Mouse (Mus musculus) lung, embryonic 14.5 days (tissue): ENCODE data around the gene Olfr1183. TPM values are rescaled to one million over a fixed set of nuclear protein-coding genes. Genes with fewer than 3 reads are reported as not detected.

Experiments used
- ATAC-seq: fragments of 200-750 bp; cut with Nextera tagmentation; 2 replicates; pipeline ENCODE4 v1.8.0; 2017; ENCODE audit warnings: mild to moderate bottlenecking, moderate TSS enrichment, moderate library complexity; ENCODE audit not compliant: insufficient read depth
- DNase-seq: peaks from one replicate; pipeline ENCODE4 v3.0.0-alpha.2; 2015
- H3K27ac ChIP-seq: fragments of 300-500 bp; sonication (generic); 2 replicates; pipeline ENCODE4 v1.5.1; 2014; ENCODE audit warnings: low read depth, mild to moderate bottlenecking, moderate library complexity
- H3K27me3 ChIP-seq: fragments of 300-500 bp; sonication (generic); 2 replicates; pipeline ENCODE4 v1.6.1; 2014; ENCODE audit warnings: low read length, control low read depth; ENCODE audit not compliant: insufficient read depth
- H3K36me3 ChIP-seq: fragments of 300-500 bp; sonication (generic); 2 replicates; pipeline ENCODE4 v1.6.1; 2014; ENCODE audit warnings: control low read depth; ENCODE audit not compliant: insufficient read depth
- H3K4me1 ChIP-seq: fragments of 300-500 bp; sonication (generic); 2 replicates; pipeline ENCODE4 v1.6.1; 2014; ENCODE audit warnings: antibody characterized with exemption, control low read depth; ENCODE audit not compliant: insufficient read depth
- H3K4me2 ChIP-seq: fragments of 300-500 bp; sonication (generic); 2 replicates; pipeline ENCODE4 v1.6.1; 2014; ENCODE audit warnings: mild to moderate bottlenecking
- H3K4me3 ChIP-seq: fragments of 300-500 bp; sonication (generic); 2 replicates; pipeline ENCODE4 v1.5.1; 2014; ENCODE audit warnings: low read depth, low read length
- H3K9ac ChIP-seq: fragments of 300-500 bp; sonication (generic); 2 replicates; pipeline ENCODE4 v1.6.1; 2014
- H3K9me3 ChIP-seq: fragments of 300-500 bp; sonication (generic); 2 replicates; pipeline ENCODE4 v1.6.1; 2016; ENCODE audit warnings: low read depth, low read length, control low read depth
- CTCF ChIP-seq: IDR thresholded peaks from 2 replicates; pipeline ENCODE4 v1.5.1; 2016; ENCODE audit warnings: antibody characterized with exemption, low read depth
- WGBS: fragments of 180-500 bp; shearing (Covaris S2); extraction: QIAGEN DNeasy Blood & Tissue Kit; methylation state at CpG from one replicate; pipeline ENCODE4 v1.1.7; 2014; 5-methylcytosine and 5-hydroxymethylcytosine counted together
- polyA plus RNA-seq: library from polyadenylated mRNA; unstranded; fragments of >200 nt; fragmentation: Nextera tagmentation; extraction: Ambion mirVana; gene quantifications from 2 replicates; pipeline ENCODE4 v1.2.1, GENCODE M21; 2014

The Olfr1183 gene
- polyA plus RNA-seq, 1 experiment from 2014 or later: not detected

GRCm38 (mm10) chr2:88518251-88518650 is 63.6 kb downstream of the Olfr1183 start, which contains the start of gene Olfr1186:
Olfr1186 (plus strand) TSS chr2:88518551.
- H3K9me3 ChIP-seq: no peaks in the 10 kb centered on the region
- no peak within 1 kb of the TSS for H3K4me2 ChIP-seq
- no peaks in the 10 kb centered on the region for H3K36me3 ChIP-seq
- no peak for TF ChIP-seq CTCF
- H3K27me3 ChIP-seq: no peaks in the 10 kb centered on the region
- no peak within 1 kb of the TSS for H3K4me3 ChIP-seq
- no peak for ATAC-seq
- H3K9ac ChIP-seq: no peak within 1 kb of the TSS
- WGBS: 79% methylated on average over 2 of the region's 2 CpGs
- no peak for DNase-seq
- H3K27ac ChIP-seq: no peak within 1 kb of the TSS
- H3K4me1 ChIP-seq: no peaks in the 10 kb centered on the region

Other genes with a start within 250 kb of the Olfr1183 start
- not detected in 2 replicates for gene Olfr1170, start 226.5 kb upstream of the Olfr1183 start, polyA plus RNA-seq
- gene Olfr1173, start 175.0 kb upstream of the Olfr1183 start, polyA plus RNA-seq: 0.03 TPM in 1 of 2 replicates, not detected in the other
- gene Olfr1174-ps, start 139.7 kb upstream of the Olfr1183 start, polyA plus RNA-seq: not detected in 2 replicates
- gene Olfr1175-ps, start 127.7 kb upstream of the Olfr1183 start, polyA plus RNA-seq: not detected in 2 replicates
- not detected in 2 replicates for gene Olfr1176, start 118.1 kb upstream of the Olfr1183 start, polyA plus RNA-seq
- not detected in 2 replicates for gene Olfr1177-ps, start 108.4 kb upstream of the Olfr1183 start, polyA plus RNA-seq
- not detected in 2 replicates for gene Olfr1178, start 67.8 kb upstream of the Olfr1183 start, polyA plus RNA-seq
- not detected in 2 replicates for gene Olfr1179, start 48.4 kb upstream of the Olfr1183 start, polyA plus RNA-seq
- gene Olfr1180, start 35.7 kb upstream of the Olfr1183 start, polyA plus RNA-seq: not detected in 2 replicates
- gene Olfr1181, start 28.7 kb upstream of the Olfr1183 start, polyA plus RNA-seq: not detected in 2 replicates
- not detected in 2 replicates for gene Gm13757, start 5.7 kb upstream of the Olfr1183 start, polyA plus RNA-seq
- not detected in 2 replicates for gene Olfr1184, start 28.7 kb downstream of the Olfr1183 start, polyA plus RNA-seq
- not detected in 2 replicates for gene Olfr1185-ps1, start 38.5 kb downstream of the Olfr1183 start, polyA plus RNA-seq
- gene Olfr1186, start 63.7 kb downstream of the Olfr1183 start, polyA plus RNA-seq: not detected in 2 replicates
- not detected in 2 replicates for gene Olfr1188, start 102.1 kb downstream of the Olfr1183 start, polyA plus RNA-seq
- not detected in 2 replicates for gene Olfr1189, start 131.6 kb downstream of the Olfr1183 start, polyA plus RNA-seq
- not detected in 2 replicates for gene Olfr1191-ps1, start 185.7 kb downstream of the Olfr1183 start, polyA plus RNA-seq
- not detected in 2 replicates for gene Olfr1192-ps1, start 193.6 kb downstream of the Olfr1183 start, polyA plus RNA-seq
- gene Olfr1193, start 220.8 kb downstream of the Olfr1183 start, polyA plus RNA-seq: not detected in 2 replicates
- gene Olfr1195, start 234.3 kb downstream of the Olfr1183 start, polyA plus RNA-seq: not detected in 2 replicates
- gene Olfr1196, start 249.7 kb downstream of the Olfr1183 start, polyA plus RNA-seq: not detected in 2 replicates